Mouse (Mus musculus) brain, embryonic 14.5 days (tissue): ENCODE measurements around the gene Swi5.

Source experiments
- CTCF ChIP-seq: fragments of 200-500 bp; IDR thresholded peaks from 2 replicates; pipeline ENCODE4 v1.5.1; 2012; ENCODE audit warnings: inconsistent platforms, mild to moderate bottlenecking, moderate library complexity, borderline replicate concordance; ENCODE audit not compliant: insufficient read depth, insufficient read length; ENCODE audit errors: extremely low read depth
- POLR2A ChIP-seq: fragments of 200-500 bp; IDR thresholded peaks from 2 replicates; pipeline ENCODE4 v1.6.1; 2012; ENCODE audit warnings: mild to moderate bottlenecking, inconsistent platforms, borderline replicate concordance; ENCODE audit not compliant: poor library complexity, insufficient read depth, insufficient read length, severe bottlenecking; ENCODE audit errors: extremely low read depth

- TF ChIP-seq CTCF (peak; percentile 9; the same call in 1 of the 2 replicates), POLR2A (no peak)
Measured at GRCm38 (mm10) chr2:32311443-32312317, 23.8 kb upstream of the Swi5 start.
